Mouse (Mus musculus) myocyte (in vitro differentiated cells): ENCODE measurements around the gene Idh3a.

Source experiments
- E2F4 ChIP-seq: IDR thresholded peaks from one replicate; pipeline ENCODE4 v1.6.1; 2011; ENCODE audit warnings: mild to moderate bottlenecking, control low read depth, moderate library complexity; ENCODE audit not compliant: insufficient read depth
- MAX ChIP-seq: IDR thresholded peaks from one replicate; pipeline ENCODE4 v1.6.1; 2011; ENCODE audit warnings: low read depth, mild to moderate bottlenecking, control low read depth
- MYOD1 ChIP-seq, 3 experiments: IDR thresholded peaks; one replicate each; pipeline ENCODE4 v1.6.1; 2011; ENCODE audit warnings: control low read depth in 2 of 3, low read depth in 2 of 3, mild to moderate bottlenecking in 2 of 3, moderate library complexity in 1 of 3; ENCODE audit not compliant: insufficient read length in 2 of 3, control insufficient read depth in 1 of 3
- POLR2A ChIP-seq: IDR thresholded peaks from one replicate; pipeline ENCODE4 v1.6.1; 2011; ENCODE audit warnings: low read depth, mild to moderate bottlenecking, control low read depth, moderate library complexity; ENCODE audit not compliant: insufficient read length
- POLR2AphosphoS2 ChIP-seq: IDR thresholded peaks from one replicate; pipeline ENCODE4 v1.6.1; 2011; ENCODE audit warnings: low read depth, control low read depth; ENCODE audit not compliant: insufficient read length
- SRF ChIP-seq: IDR thresholded peaks from one replicate; pipeline ENCODE4 v1.6.1; 2011; ENCODE audit warnings: low read depth; ENCODE audit not compliant: control insufficient read depth, insufficient read length
- TCF12 ChIP-seq: IDR thresholded peaks from one replicate; pipeline ENCODE4 v1.6.1; 2011; ENCODE audit warnings: mild to moderate bottlenecking, control low read depth; ENCODE audit not compliant: poor library complexity, insufficient read depth, severe bottlenecking

DNA sequence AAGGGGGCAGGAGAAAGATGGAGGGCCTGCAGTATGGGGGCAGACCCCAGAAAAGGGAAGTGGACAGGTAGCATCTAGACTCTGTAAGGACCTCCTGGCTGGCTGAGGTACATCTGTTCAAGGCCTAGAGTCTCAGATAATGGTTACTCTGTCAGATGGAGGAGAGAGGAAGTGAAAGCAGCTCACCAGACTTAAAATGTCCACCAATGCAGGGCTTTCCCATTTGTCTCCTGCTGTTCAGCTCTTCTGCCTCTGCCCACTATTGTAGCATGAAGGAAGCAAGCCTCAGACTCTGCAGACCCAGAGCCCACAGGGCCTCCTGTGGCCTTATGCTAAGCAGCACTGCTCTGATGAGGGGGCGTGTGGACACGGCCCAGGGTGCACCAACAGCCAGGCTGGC, 31.1 kb upstream of the Idh3a start:
- no peak for TF ChIP-seq POLR2A
- TF ChIP-seq POLR2AphosphoS2: no peak
- no peak for TF ChIP-seq MYOD1 (IDR thresholded peaks at IDR 0.05; ENCODE audit: control insufficient read depth in 1 of 3, insufficient read length in 2 of 3, low read depth in 2 of 3)
- no peak for TF ChIP-seq SRF
- no peak for TF ChIP-seq E2F4
- no peak for TF ChIP-seq MAX
- TF ChIP-seq TCF12: no peak
